Mouse (Mus musculus) cerebellum, postnatal 36 days (tissue): ENCODE measurements at regions not wholly inside any gene's neighbourhood (a gene's known extent, or its start where the extent isn't known, plus 50 kb on each side); places are given as distances from the start of the nearest gene placed in this dataset.
"Not testable (repeated sequence)": the region's sequence is repeated elsewhere in the genome, so short reads cannot be mapped to it uniquely, and the experiment has no call there.

ENCODE experiments used
- DNase-seq, 2 experiments: peaks; one replicate each; pipeline ENCODE4 v3.0.0; 2021 to 2022; ENCODE audit warnings: mixed read lengths in 2 of 2

DNA sequence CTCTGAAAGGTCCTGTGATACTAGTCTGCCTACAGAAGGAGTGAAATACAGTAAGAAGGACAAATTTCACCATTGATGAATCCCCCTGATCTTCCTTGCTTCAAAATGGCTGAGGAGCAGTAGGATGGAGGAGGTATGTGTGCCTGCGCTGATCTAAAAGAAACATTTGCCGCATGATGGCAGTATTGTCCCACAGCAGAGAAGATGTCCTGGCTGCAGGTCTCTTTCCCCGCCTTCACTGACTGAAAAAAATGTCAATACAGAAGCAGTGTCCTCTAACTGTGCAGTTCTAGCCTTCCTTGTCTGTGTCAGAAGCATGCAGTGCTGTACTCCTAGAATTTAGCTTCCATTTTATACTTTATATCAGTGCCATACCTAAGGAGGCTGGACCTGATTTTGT, 172.0 kb upstream of the Olfr1324 start:
- peak in 1 of 2 experiments; percentile 92 for DNase-seq

DNA sequence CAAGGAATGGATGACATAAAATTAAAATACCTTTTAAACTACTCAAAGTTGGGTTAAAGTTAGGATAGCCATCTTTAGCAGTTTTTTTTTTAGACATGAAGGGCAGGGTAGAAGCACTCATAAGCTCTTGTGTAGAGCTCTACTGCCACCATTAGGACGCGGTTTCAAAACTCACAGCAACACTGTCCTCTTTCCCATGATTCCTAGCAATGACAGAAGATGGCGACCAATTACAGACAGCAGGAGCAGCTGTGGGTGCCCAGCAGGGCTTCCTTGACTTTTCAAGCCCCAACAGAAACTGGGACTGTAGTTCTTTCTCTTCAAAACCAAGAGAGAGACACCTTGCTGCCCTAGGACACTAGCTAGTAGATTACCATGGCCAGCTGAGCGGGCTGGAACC, 171.5 kb upstream of the Olfr1324 start:
- peak in 1 of 2 experiments; percentile 80 for DNase-seq

DNA sequence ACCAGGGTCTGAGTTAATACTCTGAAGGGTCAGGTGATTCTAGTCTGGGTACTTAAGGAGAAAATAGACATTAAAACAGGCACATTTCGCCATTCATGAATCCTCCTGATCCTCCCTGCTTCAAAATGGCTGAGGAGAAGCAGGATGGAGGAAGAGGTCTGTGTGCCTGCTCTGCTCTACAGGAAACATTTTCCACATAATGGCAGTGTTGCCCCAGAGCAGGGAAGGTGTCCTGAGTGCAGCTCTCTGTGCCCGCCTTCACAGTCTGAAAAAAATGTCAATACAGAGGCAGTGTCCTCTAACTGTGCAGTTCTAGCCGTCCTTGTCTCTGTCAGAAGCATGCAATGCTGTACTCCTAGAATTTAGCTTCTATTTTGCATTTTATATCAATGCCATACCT, 169.3 kb upstream of the Olfr1324 start:
- DNase-seq = peak in 1 of 2 experiments; percentile 51

DNA sequence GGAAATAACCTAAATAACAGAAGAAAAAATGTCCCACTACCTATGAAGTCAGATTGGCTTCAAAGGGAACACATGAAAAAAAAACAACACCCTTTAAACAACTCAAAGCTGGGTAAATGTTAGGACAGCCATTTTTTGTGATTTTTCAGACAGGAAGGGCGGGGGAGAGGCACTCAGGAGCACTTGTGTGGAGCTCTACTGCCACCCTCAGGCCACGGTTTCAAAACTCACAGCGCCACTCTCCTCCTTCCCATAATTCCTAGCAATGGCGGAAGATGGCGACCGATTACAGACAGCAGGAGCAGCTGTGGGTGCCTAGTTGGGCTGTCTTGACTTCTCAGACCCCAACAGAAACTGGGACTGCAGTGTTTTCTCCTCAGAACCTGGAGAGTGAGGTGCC, 168.8 kb upstream of the Olfr1324 start:
- DNase-seq = peak in 1 of 2 experiments; percentile 79

DNA sequence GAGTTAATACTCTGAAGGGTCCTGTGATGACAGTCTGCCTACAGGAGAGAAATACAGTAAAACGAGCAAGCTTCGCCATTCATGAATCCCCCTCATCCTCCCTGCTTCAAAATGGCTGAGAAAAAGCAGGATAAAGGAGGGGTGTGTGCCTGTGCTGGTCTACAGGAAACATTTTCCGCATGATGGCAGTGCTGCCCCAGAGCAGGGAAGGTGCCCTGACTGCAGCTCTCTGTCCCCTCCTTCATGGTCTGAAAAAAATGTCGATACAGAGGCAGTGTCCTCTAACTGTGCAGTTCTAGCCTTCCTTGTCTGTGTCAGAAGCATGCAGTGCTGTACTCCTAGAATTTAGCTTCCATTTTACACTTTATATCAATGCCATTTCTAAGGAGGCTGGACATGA, 166.7 kb upstream of the Olfr1324 start:
- DNase-seq = not testable (repeated sequence)

DNA sequence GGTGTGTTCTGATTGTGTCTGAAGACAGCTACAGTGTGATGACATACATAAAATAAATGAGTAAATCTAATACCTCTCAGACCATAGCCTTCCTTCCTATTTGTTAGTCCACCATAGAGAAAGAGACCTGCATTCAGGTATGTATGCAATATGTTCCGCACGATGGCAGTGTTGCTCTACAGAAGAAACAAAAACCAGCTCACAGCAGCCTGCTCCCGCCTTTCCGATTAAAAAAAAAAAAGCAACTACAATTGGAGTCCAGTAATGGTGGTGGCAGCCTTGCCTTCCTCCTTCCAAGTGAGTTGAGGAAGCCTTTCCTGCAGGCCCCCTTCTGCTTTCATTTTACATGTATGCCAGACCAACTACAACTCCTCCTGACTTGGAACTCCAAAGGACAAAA, 163.2 kb upstream of the Olfr1324 start:
- DNase-seq = peak in 1 of 2 experiments; percentile 58

DNA sequence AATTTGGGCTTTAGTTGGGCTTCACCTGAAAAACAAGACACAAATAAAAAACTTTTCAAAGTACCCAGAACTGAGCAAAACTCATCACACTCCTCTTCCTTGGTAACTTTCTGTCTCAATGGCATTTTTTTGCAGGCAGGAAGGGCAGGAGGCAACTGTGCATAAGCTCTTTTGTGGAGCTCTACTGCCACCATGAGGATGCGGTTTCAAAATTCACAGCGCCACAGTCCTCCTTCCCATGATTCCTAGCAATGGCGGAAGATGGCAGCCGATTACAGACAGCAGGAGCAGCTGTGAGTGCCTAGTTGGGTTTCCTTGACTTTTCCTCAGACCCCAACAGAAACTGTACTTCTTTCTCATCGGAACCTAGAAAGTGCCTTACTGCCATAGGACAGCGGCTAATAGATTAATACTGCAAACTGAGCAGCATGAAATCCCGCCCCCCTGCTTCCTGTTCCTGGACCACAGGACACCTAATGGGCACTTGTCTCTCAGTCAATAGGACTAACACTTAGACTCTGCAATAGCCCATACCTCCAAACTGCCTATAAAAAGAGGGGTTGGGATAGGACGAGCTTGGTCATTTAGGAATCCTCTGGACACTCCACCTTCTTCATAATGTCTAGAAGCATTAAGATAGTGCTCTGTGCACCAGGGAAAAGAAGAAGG, 162.5 kb upstream of the Olfr1324 start:
- peak in 1 of 2 experiments; percentile 75 for DNase-seq

GRCm38 (mm10) chrX:50588892-50589291, 160.6 kb upstream of the Olfr1324 start:
- DNase-seq = no peak

GRCm38 (mm10) chrX:50583741-50584580, 155.7 kb upstream of the Olfr1324 start:
- DNase-seq = peak in 1 of 2 experiments; percentile 70

DNA sequence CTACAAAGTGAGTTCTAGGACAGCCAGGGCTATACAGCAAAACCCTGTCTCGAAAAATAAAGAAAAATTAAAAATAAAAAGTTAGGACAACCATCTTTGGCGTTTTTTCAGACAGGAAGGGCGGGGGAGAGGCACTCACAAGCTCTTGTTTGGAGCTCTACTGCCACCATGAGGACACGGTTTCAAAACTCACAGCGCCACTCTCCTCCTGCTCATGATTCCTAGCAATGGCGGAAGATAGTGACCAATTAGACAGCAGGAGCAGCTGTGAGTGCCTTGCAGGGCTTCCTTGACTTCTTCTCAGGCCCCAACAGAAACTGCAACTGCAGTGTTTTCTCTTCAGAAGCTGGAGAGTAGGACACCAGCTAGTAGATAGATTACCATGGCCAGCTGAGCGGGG, 151.9 kb upstream of the Olfr1324 start:
- peak in 1 of 2 experiments; percentile 73 for DNase-seq

DNA sequence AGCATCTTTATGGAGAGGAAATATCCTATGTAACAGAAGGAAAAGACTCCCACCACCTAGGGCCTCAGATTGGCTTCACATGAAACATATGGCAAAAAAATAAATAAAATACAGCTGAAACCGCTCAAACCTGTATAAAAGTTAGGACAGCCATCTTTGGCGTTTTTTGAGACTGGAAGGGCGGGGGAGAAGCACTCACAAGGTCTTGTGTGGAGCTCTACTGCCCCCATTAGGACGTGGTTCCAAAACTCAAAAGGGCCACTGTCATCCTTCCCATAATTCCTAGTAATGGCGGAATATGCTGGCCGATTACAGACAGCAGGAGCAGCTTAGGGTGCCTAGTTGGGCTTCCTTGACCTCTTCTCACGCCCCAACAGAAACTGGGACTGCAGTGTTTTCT, 148.5 kb upstream of the Olfr1324 start:
- peak in 1 of 2 experiments; percentile 78 for DNase-seq

- DNase-seq = peak in 1 of 2 experiments; percentile 80
Measured at GRCm38 (mm10) chrX:50572191-50573095, 144.1 kb upstream of the Olfr1324 start.

DNA sequence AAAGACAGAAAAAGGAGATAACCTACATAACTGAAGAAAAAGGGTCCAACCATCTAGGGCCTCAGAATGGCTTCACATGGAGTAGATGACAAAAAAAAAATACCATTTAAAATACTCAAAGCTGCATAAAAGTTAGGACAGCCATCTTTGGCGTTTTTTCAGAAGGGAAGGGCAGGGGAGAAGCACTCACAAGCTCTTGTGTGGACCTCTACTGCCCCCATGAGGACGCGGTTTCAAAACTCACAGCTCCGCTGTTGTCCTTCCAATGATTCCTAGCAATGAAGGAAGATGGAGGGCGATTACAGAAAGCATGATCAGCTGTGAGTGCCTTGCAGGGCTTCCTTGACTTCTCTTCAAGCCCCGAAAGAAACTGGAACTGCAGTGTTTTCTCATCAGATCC, 140.8 kb upstream of the Olfr1324 start:
- peak in 1 of 2 experiments; percentile 69 for DNase-seq

DNA sequence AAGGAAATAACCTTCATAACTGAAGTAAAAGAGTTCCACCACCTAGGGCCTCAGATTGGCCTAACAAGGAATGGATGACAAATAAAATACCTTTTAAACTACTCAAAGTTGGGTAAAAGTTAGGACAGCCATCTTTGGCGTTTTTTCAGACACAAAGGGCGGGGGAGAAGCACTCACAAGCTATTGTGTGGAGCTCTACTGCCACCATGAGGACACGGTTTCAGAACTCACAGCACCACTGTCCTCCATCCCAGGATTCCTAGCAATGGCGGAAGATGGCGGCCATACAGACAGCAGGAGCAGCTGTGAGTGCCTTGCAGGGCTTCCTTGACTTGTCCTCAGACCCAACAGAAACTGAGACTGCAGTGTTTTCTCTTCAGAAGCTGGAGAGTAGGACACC, 138.0 kb upstream of the Olfr1324 start:
- peak in 1 of 2 experiments; percentile 83 for DNase-seq

- not testable (repeated sequence) for DNase-seq
Measured at GRCm38 (mm10) chrX:50565031-50565430, 136.7 kb upstream of the Olfr1324 start.

DNA sequence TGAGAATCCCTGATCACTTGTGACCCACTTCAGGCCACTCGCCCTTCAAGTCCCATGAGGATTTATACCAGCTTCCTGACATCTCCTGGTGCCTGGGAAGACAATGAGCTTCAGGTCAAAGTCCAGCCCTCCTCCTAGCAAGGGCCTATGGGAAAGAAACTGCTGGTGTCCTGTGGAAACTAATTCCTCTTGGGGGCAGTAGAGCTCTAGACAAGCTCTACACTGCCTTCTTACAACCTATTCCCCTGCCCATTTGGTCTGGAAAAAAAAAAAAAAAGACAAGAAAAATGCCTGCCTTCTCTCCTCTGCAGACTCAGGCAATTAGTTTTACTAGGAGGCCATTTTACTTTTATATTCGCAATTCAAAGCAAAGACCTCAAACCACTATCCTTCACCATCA, 132.6 kb upstream of the Olfr1324 start:
- peak in 1 of 2 experiments; percentile 37 for DNase-seq

DNA sequence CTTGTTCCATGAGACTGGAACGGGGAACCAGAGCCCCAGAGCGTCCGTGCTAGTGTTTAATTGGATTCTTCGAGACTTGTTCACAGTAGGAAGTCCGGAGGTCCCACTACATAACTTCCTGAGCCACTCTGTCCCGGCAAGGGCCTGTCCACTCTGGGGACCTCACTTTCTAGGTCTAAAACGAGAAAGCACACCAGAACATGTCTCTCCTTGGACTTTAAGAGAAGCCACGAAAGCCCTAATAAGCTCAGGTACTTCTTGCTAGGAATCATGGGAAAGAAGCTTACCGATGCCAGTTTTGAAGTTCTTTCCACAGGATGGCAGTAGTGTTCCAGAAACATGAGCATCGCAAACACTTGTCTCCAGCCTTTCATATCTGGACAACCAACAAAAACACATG, 122.0 kb upstream of the Olfr1324 start:
- DNase-seq = peak in 1 of 2 experiments; percentile 69

DNA sequence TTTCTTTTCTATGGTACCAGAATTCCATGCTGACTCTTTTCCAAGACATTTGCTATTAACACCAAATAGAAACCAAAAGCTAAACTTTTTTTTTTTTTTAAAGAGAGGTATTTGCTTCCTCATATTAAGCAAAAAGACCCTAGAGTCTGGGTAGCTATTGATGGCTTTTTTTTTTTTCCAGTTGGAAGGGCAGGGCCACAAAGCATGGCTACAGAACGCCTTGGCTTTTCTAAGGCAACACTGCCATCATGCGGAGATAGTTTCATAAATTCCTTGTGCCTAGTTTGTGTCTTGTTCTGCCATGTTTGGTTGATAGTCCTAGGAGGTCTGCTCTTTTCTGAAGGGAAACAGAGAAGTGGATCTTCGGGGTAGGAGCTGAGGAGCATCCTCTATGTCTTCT, 121.4 kb upstream of the Olfr1324 start:
- peak in 1 of 2 experiments; percentile 82 for DNase-seq

GRCm38 (mm10) chrX:50537785-50538159, 109.5 kb upstream of the Olfr1324 start:
- not testable (repeated sequence) for DNase-seq

- DNase-seq = peak; percentile 47 to 72
Measured at GRCm38 (mm10) chrX:50537122-50537784, 109.0 kb upstream of the Olfr1324 start.

GRCm38 (mm10) chrX:50504047-50504446, 75.7 kb upstream of the Olfr1324 start:
- no peak for DNase-seq

DNA sequence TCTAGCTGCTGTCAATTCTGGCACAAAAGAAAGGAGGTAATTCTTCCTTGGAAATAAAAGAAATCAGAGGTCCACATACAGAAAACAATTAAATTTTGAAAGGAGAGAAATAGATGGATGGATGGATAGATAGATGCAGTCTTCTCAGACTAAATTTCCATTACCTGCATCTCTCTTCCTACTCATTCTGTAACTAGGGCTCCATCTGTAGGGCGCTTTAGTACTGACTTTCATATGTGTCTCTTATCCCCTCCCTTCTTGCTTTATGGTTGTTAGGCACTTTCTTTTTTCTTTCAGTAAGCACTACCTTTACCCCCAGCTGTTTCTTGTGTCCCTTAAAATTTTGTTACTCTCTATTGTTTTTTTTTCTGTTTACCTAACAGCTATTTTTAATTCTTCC, 72.9 kb upstream of the Olfr1324 start:
- DNase-seq = peak in 1 of 2 experiments; percentile 1
